Mouse (Mus musculus) T-helper 2 cell (primary cell): ENCODE measurements at regions not wholly inside any gene's neighbourhood (a gene's known extent, or its start where the extent isn't known, plus 50 kb on each side); places are given as distances from the start of the nearest gene placed in this dataset.

Source experiments
- in situ Hi-C: fragments of 300-600 bp; cut with MboI, MseI; formaldehyde crosslinking; loops from one replicate; pipeline ENCODE4 v1.15.1; 2025; ENCODE audit warnings: high pct_unique_total_duplicates

GRCm38 (mm10) chr6:95769808-95770207 is 51.2 kb upstream of the Suclg2 start:
- in situ Hi-C loops = no loop called here

GRCm38 (mm10) chr6:95801651-95802050 is 83.1 kb upstream of the Suclg2 start:
- in situ Hi-C loops = no loop called here

GRCm38 (mm10) chr6:95841502-95841901 is 122.9 kb upstream of the Suclg2 start:
- in situ Hi-C loops = no loop called here

- in situ Hi-C loops = no loop called here
Measured at GRCm38 (mm10) chr6:95846536-95846935, 127.9 kb upstream of the Suclg2 start.

- in situ Hi-C loops = no loop called here
Measured at GRCm38 (mm10) chr6:95875463-95875862, 156.9 kb upstream of the Suclg2 start.

GRCm38 (mm10) chr6:95876320-95876719 is 157.7 kb upstream of the Suclg2 start:
- in situ Hi-C loops = no loop called here

GRCm38 (mm10) chr6:95886645-95887044 is 168.0 kb upstream of the Suclg2 start:
- in situ Hi-C loops = no loop called here

GRCm38 (mm10) chr6:95902551-95902950 is 184.0 kb upstream of the Suclg2 start:
- in situ Hi-C loops = loop anchor here (25.0 kb wide), 1 partner anchor 485 kb away; no protein-coding TSS in a partner anchor

GRCm38 (mm10) chr6:95904085-95904633 is 185.6 kb upstream of the Suclg2 start:
- in situ Hi-C loops = loop anchor here (25.0 kb wide), 1 partner anchor 483 kb away; no protein-coding TSS in a partner anchor

GRCm38 (mm10) chr6:95905057-95905456 is 186.5 kb upstream of the Suclg2 start:
- in situ Hi-C loops = loop anchor here (25.0 kb wide), 1 partner anchor 482 kb away; no protein-coding TSS in a partner anchor

GRCm38 (mm10) chr6:95921737-95922136 is 191.2 kb upstream of the Fam19a1 start:
- in situ Hi-C loops = loop anchor here (10.0 to 25.0 kb wide), 2 partner anchors 466 to 1567 kb away; no protein-coding TSS in a partner anchor

- in situ Hi-C loops = no loop called here
Measured at GRCm38 (mm10) chr6:95934561-95934960, 178.4 kb upstream of the Fam19a1 start.

- in situ Hi-C loops = no loop called here
Measured at GRCm38 (mm10) chr6:95936504-95936903, 176.4 kb upstream of the Fam19a1 start.

- in situ Hi-C loops = no loop called here
Measured at GRCm38 (mm10) chr6:95939052-95939451, 173.9 kb upstream of the Fam19a1 start.

GRCm38 (mm10) chr6:95960745-95961144 is 152.2 kb upstream of the Fam19a1 start:
- in situ Hi-C loops = no loop called here

- in situ Hi-C loops = no loop called here
Measured at GRCm38 (mm10) chr6:95966231-95966630, 146.7 kb upstream of the Fam19a1 start.

- in situ Hi-C loops = no loop called here
Measured at GRCm38 (mm10) chr6:95975994-95976393, 137.0 kb upstream of the Fam19a1 start.

GRCm38 (mm10) chr6:95997037-95997436 is 115.9 kb upstream of the Fam19a1 start:
- in situ Hi-C loops = no loop called here

- in situ Hi-C loops = no loop called here
Measured at GRCm38 (mm10) chr6:95997741-95998140, 115.2 kb upstream of the Fam19a1 start.

- in situ Hi-C loops = no loop called here
Measured at GRCm38 (mm10) chr6:95999441-95999840, 113.5 kb upstream of the Fam19a1 start.

GRCm38 (mm10) chr6:96000011-96000476 is 112.9 kb upstream of the Fam19a1 start:
- in situ Hi-C loops = no loop called here

GRCm38 (mm10) chr6:96011299-96011698 is 101.7 kb upstream of the Fam19a1 start:
- in situ Hi-C loops = no loop called here

- in situ Hi-C loops = no loop called here
Measured at GRCm38 (mm10) chr6:96028022-96028704, 84.8 kb upstream of the Fam19a1 start.
